Mouse (Mus musculus) erythroblast, adult 5-6 weeks (primary cell): ENCODE results near the gene Bckdk. TPM values are rescaled to one million over a fixed set of nuclear protein-coding genes. Genes with fewer than 3 reads are reported as not detected.

Source experiments
- total RNA-seq, 2 experiments: library from RNA; stranded (forward) in 1 of 2; stranded (reverse) in 1 of 2; fragments of 150-400 nt in 1 of 2; fragments of 200-764, 138-1000 nt in 1 of 2; gene quantifications; 2 replicates each; pipeline versions ENCODE4 v1.2.3 to v1.2.4; 2015 to 2017; ENCODE audit warnings: low replicate concordance in 2 of 2

The Bckdk gene
- total RNA-seq, 2 experiments from 2014 or later = 12.9 to 43.8 TPM

Other genes starting within 250 kb of the Bckdk start
- gene Bcl7c, start 195.1 kb upstream of the Bckdk start, total RNA-seq (2015; ENCODE audit: low replicate concordance) = 28.8 and 41.3 TPM in 2 replicates
- gene Bcl7c, start 195.1 kb upstream of the Bckdk start, total RNA-seq (2017; ENCODE audit: low replicate concordance) = 3.8 and 4.3 TPM in 2 replicates
- gene Ctf1, start 191.3 kb upstream of the Bckdk start, total RNA-seq (2015; ENCODE audit: low replicate concordance) = 0.63 TPM in 1 of 2 replicates, not detected in the other
- gene Ctf1, start 191.3 kb upstream of the Bckdk start, total RNA-seq (2017; ENCODE audit: low replicate concordance) = not detected in 2 replicates
- gene Ctf2, start 171.9 kb upstream of the Bckdk start, total RNA-seq (2015; ENCODE audit: low replicate concordance) = not detected in 2 replicates
- not detected in 2 replicates for gene Ctf2, start 171.9 kb upstream of the Bckdk start, total RNA-seq (2017; ENCODE audit: low replicate concordance)
- 2.7 and 6.0 TPM in 2 replicates for gene Fbxl19, start 159.5 kb upstream of the Bckdk start, total RNA-seq (2015; ENCODE audit: low replicate concordance)
- gene Fbxl19, start 159.5 kb upstream of the Bckdk start, total RNA-seq (2017; ENCODE audit: low replicate concordance) = 3.1 and 6.2 TPM in 2 replicates
- gene Orai3, start 134.3 kb upstream of the Bckdk start, total RNA-seq (2015; ENCODE audit: low replicate concordance) = 2.9 and 9.0 TPM in 2 replicates
- 5.7 and 9.8 TPM in 2 replicates for gene Orai3, start 134.3 kb upstream of the Bckdk start, total RNA-seq (2017; ENCODE audit: low replicate concordance)
- gene Setd1a, start 127.4 kb upstream of the Bckdk start, total RNA-seq (2015; ENCODE audit: low replicate concordance) = 3.8 and 18.2 TPM in 2 replicates
- gene Setd1a, start 127.4 kb upstream of the Bckdk start, total RNA-seq (2017; ENCODE audit: low replicate concordance) = 8.9 and 11.3 TPM in 2 replicates
- gene Gm49388, start 118.5 kb upstream of the Bckdk start, total RNA-seq (2015; ENCODE audit: low replicate concordance) = 7.5 TPM in 1 of 2 replicates, not detected in the other
- 2.0 and 5.3 TPM in 2 replicates for gene Gm49388, start 118.5 kb upstream of the Bckdk start, total RNA-seq (2017; ENCODE audit: low replicate concordance)
- 2.7 and 9.2 TPM in 2 replicates for gene Hsd3b7, start 103.5 kb upstream of the Bckdk start, total RNA-seq (2015; ENCODE audit: low replicate concordance)
- 3.8 and 4.3 TPM in 2 replicates for gene Hsd3b7, start 103.5 kb upstream of the Bckdk start, total RNA-seq (2017; ENCODE audit: low replicate concordance)
- gene Stx4a, start 79.8 kb upstream of the Bckdk start, total RNA-seq (2015; ENCODE audit: low replicate concordance) = 9.8 and 24.9 TPM in 2 replicates
- 17.0 and 17.9 TPM in 2 replicates for gene Stx4a, start 79.8 kb upstream of the Bckdk start, total RNA-seq (2017; ENCODE audit: low replicate concordance)
- not detected in 2 replicates for gene Stx1b, start 79.5 kb upstream of the Bckdk start, total RNA-seq (2015; ENCODE audit: low replicate concordance)
- gene Stx1b, start 79.5 kb upstream of the Bckdk start, total RNA-seq (2017; ENCODE audit: low replicate concordance) = not detected in 2 replicates
- 6.7 and 11.1 TPM in 2 replicates for gene Zfp646, start 27.9 kb upstream of the Bckdk start, total RNA-seq (2015; ENCODE audit: low replicate concordance)
- gene Zfp646, start 27.9 kb upstream of the Bckdk start, total RNA-seq (2017; ENCODE audit: low replicate concordance) = 14.4 and 15.4 TPM in 2 replicates
- gene Zfp668, start 27.3 kb upstream of the Bckdk start, total RNA-seq (2015; ENCODE audit: low replicate concordance) = 1.5 and 6.1 TPM in 2 replicates
- gene Zfp668, start 27.3 kb upstream of the Bckdk start, total RNA-seq (2017; ENCODE audit: low replicate concordance) = 2.3 and 7.4 TPM in 2 replicates
- gene Prss53, start 13.1 kb upstream of the Bckdk start, total RNA-seq (2015; ENCODE audit: low replicate concordance) = not detected in 2 replicates
- not detected in 2 replicates for gene Prss53, start 13.1 kb upstream of the Bckdk start, total RNA-seq (2017; ENCODE audit: low replicate concordance)
- gene Gm21974, start 8.6 kb upstream of the Bckdk start, total RNA-seq (2015; ENCODE audit: low replicate concordance) = not detected in 2 replicates
- not detected in 2 replicates for gene Gm21974, start 8.6 kb upstream of the Bckdk start, total RNA-seq (2017; ENCODE audit: low replicate concordance)
- 9.8 and 25.7 TPM in 2 replicates for gene Vkorc1, start 8.5 kb upstream of the Bckdk start, total RNA-seq (2015; ENCODE audit: low replicate concordance)
- 0.94 and 2.5 TPM in 2 replicates for gene Vkorc1, start 8.5 kb upstream of the Bckdk start, total RNA-seq (2017; ENCODE audit: low replicate concordance)
- gene Kat8, start 8.4 kb downstream of the Bckdk start, total RNA-seq (2015; ENCODE audit: low replicate concordance) = 3.5 and 4.4 TPM in 2 replicates
- gene Kat8, start 8.4 kb downstream of the Bckdk start, total RNA-seq (2017; ENCODE audit: low replicate concordance) = 9.5 and 16.4 TPM in 2 replicates
- not detected in 2 replicates for gene Prss8, start 26.0 kb downstream of the Bckdk start, total RNA-seq (2015; ENCODE audit: low replicate concordance)
- gene Prss8, start 26.0 kb downstream of the Bckdk start, total RNA-seq (2017; ENCODE audit: low replicate concordance) = not detected in 2 replicates
- not detected in 2 replicates for gene Prss36, start 42.6 kb downstream of the Bckdk start, total RNA-seq (2015; ENCODE audit: low replicate concordance)
- not detected in 2 replicates for gene Prss36, start 42.6 kb downstream of the Bckdk start, total RNA-seq (2017; ENCODE audit: low replicate concordance)
- gene Fus, start 63.4 kb downstream of the Bckdk start, total RNA-seq (2015; ENCODE audit: low replicate concordance) = 59.6 and 159 TPM in 2 replicates
- gene Fus, start 63.4 kb downstream of the Bckdk start, total RNA-seq (2017; ENCODE audit: low replicate concordance) = 19.3 and 43.4 TPM in 2 replicates
- gene Pycard, start 89.8 kb downstream of the Bckdk start, total RNA-seq (2015; ENCODE audit: low replicate concordance) = 33.6 and 42.6 TPM in 2 replicates
- gene Pycard, start 89.8 kb downstream of the Bckdk start, total RNA-seq (2017; ENCODE audit: low replicate concordance) = 3.2 and 3.3 TPM in 2 replicates
- gene Trim72, start 99.9 kb downstream of the Bckdk start, total RNA-seq (2015; ENCODE audit: low replicate concordance) = not detected in 2 replicates
- gene Trim72, start 99.9 kb downstream of the Bckdk start, total RNA-seq (2017; ENCODE audit: low replicate concordance) = not detected in 2 replicates
- 44.6 and 47.6 TPM in 2 replicates for gene Itgam, start 158.6 kb downstream of the Bckdk start, total RNA-seq (2015; ENCODE audit: low replicate concordance)
- 46.6 and 54.4 TPM in 2 replicates for gene Itgam, start 158.6 kb downstream of the Bckdk start, total RNA-seq (2017; ENCODE audit: low replicate concordance)
- not detected in 2 replicates for gene Gm49368, start 158.6 kb downstream of the Bckdk start, total RNA-seq (2015; ENCODE audit: low replicate concordance)
- gene Gm49368, start 158.6 kb downstream of the Bckdk start, total RNA-seq (2017; ENCODE audit: low replicate concordance) = not detected in 2 replicates
- 0.21 and 0.38 TPM in 2 replicates for gene Itgax, start 225.5 kb downstream of the Bckdk start, total RNA-seq (2015; ENCODE audit: low replicate concordance)
- 1.4 and 1.5 TPM in 2 replicates for gene Itgax, start 225.5 kb downstream of the Bckdk start, total RNA-seq (2017; ENCODE audit: low replicate concordance)